Mouse (Mus musculus) embryonic fibroblast, embryonic 13.5 days (primary cell): ENCODE data around the gene Unkl. TPM values are rescaled to one million over a fixed set of nuclear protein-coding genes. Genes with fewer than 3 reads are reported as not detected.

Experiments
- H3K27ac ChIP-seq: 2 replicates; pipeline ENCODE4 v1.5.1; 2012; ENCODE audit warnings: low read length, control low read depth, inconsistent platforms; ENCODE audit not compliant: insufficient read depth
- H3K4me1 ChIP-seq: 2 replicates; pipeline ENCODE4 v1.6.1; 2011; ENCODE audit warnings: low read length; ENCODE audit not compliant: control insufficient read depth, insufficient read depth
- H3K4me3 ChIP-seq: 2 replicates; pipeline ENCODE4 v1.5.1; 2011; ENCODE audit warnings: mild to moderate bottlenecking, control low read depth, low read length; ENCODE audit not compliant: insufficient read depth
- CTCF ChIP-seq: IDR thresholded peaks from 2 replicates; pipeline ENCODE4 v1.5.1; 2011; ENCODE audit warnings: mild to moderate bottlenecking, control low read depth, low read length, moderate library complexity, borderline replicate concordance; ENCODE audit not compliant: insufficient read depth
- POLR2A ChIP-seq: IDR thresholded peaks from 2 replicates; pipeline ENCODE4 v1.6.1; 2011; ENCODE audit warnings: low read depth, mild to moderate bottlenecking, control low read depth, low read length, moderate library complexity
- polyA plus RNA-seq: library from polyadenylated mRNA; stranded (reverse); fragments of >200 nt; gene quantifications from 2 replicates; pipeline ENCODE4 v1.2.4, GENCODE M21; 2011; ENCODE audit warnings: low read depth; ENCODE audit not compliant: missing spikeins, insufficient read length

The Unkl gene
- polyA plus RNA-seq, 1 experiment, result 10.1 TPM

DNA sequence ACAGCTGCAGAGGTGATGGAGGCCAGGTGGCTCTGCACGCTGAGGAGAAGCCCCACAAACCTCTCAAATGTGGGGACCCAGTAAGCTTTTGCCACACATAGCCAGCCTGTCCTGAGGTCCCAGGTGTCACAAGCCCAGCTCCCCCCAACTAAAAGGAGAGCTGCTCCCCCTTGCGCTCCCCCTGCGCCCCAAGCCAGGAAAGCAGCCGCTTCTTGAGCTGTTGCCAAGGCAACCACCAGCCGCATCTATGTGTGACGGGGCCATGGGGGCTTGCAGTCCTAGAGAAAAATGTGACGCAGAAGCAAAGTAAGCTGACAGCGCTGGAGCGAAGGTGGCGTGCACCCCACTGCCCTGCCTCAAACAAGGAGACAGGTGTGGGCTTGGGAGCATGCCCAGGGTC lies 65.6 kb downstream of the Unkl start:
- H3K27ac ChIP-seq, result no peak overlapping the region
- no peaks in the 10 kb centered on the region for H3K4me1 ChIP-seq
- H3K4me3 ChIP-seq, result no peak overlapping the region
- TF ChIP-seq POLR2A (no peak), CTCF (no peak)

DNA sequence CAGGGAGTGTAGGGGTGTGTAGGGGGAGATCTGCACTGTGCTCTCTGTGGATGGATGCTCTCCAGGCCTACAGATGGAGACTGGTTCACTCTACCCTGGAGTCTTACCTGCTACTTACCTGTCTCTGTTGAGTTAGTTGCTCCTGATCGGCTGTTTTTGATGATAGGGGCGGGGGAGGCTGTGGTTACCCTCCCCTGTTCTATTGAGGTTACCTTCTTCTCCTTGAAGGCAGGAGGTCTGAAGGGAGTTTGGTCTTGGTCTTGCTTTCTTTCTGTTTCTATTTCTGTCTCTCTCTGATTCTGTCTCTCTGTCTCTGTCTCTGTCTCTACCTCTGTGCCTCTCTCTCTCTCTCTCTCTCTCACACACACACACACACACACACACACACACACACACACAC lies 66.9 kb downstream of the Unkl start:
- no peaks in the 10 kb centered on the region for H3K4me1 ChIP-seq
- TF ChIP-seq POLR2A (no peak), CTCF (no peak)
- H3K27ac ChIP-seq, result no peak overlapping the region
- H3K4me3 ChIP-seq, result no peak overlapping the region

GRCm38 (mm10) chr17:25256140-25256754 lies 68.0 kb downstream of the Unkl start, which contains the start of gene Baiap3:
TSS of gene Baiap3 (minus strand) at chr17:25256364.
- Histone ChIP-seq H3K27ac (no peak within 1 kb of the TSS), H3K4me3 (no peak within 1 kb of the TSS), H3K4me1 (no peaks in the 10 kb centered on the region)
- TF ChIP-seq POLR2A (no peak), CTCF (no peak)

DNA sequence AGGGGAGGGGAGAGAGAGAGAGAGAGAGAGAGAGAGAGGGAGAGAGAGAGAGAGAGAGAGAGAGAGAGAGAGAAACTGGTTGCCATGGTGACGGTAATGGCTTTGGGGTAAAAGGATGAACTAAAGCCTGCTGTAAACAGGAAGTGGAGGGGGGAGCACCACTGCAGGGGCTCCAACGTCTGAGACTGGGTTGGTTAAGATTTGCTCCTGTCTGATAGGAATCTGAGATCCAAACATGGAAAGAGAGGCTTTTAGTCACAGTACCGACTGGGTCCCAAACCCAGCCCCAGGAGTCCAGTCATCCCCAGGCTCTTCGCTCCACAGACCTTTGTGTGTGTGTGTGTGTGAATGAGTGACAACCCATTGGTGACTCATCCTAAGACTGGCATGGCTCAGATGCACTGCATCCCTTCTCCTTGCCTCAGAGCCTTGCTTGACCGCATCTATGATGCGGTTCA lies 69.6 kb downstream of the Unkl start:
- Histone ChIP-seq H3K27ac (no peak overlapping the region), H3K4me1 (no peaks in the 10 kb centered on the region), H3K4me3 (no peak overlapping the region)
- TF ChIP-seq CTCF, result no peak
- TF ChIP-seq POLR2A, result no peak

- Histone ChIP-seq H3K4me1 (no peaks in the 10 kb centered on the region), H3K27ac (no peak overlapping the region), H3K4me3 (no peak overlapping the region)
- TF ChIP-seq POLR2A, result no peak
- TF ChIP-seq CTCF, result peak; percentile 21; the same call in 1 of the 2 replicates
Measured at GRCm38 (mm10) chr17:25264453-25264852, 76.3 kb downstream of the Unkl start.

DNA sequence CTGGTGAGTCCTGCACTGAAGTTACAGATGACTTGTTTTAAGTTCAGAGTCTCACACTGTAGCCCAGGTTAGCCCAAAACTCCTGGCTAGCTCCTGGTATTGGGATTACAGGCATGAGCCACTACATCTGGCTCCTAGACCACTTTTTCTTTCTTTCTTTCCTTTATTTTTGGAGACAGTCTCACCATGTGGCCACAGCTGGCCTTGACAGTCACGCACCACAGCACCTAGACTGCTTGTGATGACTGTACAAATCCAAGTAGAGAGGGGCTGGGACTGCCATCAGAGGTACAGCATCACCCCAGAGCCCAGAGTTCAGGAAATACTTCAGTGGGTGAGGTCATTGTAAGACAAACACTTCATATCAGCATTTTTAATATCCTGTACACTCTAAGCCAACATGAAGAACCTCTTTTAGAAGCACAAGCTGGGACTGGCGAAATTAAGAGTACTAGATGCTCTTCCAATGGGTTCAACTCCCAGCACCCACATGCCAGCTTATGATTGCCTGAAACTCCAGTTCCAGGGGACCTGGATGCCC lies 82.7 kb downstream of the Unkl start:
- H3K4me3 ChIP-seq, result peak overlapping the region; percentile 16; the same call in 1 of the 2 replicates
- H3K4me1 ChIP-seq, result 0 out of 2 replicates have a peak, but pooled peaks cover 9% of the 10 kb centered on the region
- no peak overlapping the region; the same call in 1 of the 2 replicates for H3K27ac ChIP-seq
- TF ChIP-seq CTCF (no peak), POLR2A (no peak)

DNA sequence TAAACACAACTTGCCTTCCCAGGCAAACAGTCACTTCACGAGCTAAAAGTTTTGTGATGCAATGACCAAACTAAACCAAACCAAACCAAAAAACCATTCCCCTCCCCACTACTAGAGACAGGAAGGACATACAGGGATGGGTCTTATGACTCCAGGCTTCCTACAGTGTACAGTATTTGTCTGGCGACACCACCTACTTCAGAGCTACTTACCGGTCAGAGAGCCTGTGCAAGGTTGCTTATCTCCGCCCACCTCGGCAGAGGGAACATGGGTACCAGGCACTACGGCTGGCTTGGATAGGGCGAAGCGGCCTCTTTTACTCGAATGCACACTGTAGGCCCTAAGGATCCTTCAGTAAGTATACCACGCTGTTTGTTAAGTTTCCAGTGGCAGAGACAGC lies 84.1 kb downstream of the Unkl start:
- TF ChIP-seq POLR2A (no peak), CTCF (no peak)
- Histone ChIP-seq H3K4me1 (0 out of 2 replicates have a peak, but pooled peaks cover 9% of the 10 kb centered on the region), H3K27ac (peak overlapping the region; percentile 39; the same call in 1 of the 2 replicates), H3K4me3 (peak overlapping the region; percentile 92)

GRCm38 (mm10) chr17:25272951-25273705 lies 84.9 kb downstream of the Unkl start:
- Histone ChIP-seq H3K4me1 (0 out of 2 replicates have a peak, but pooled peaks cover 9% of the 10 kb centered on the region), H3K27ac (peak overlapping the region; percentile 98), H3K4me3 (peak overlapping the region; percentile 92)
- TF ChIP-seq POLR2A (peak; percentile 57; the same call in 1 of the 2 replicates), CTCF (no peak)

- Histone ChIP-seq H3K4me1 (0 out of 2 replicates have a peak, but pooled peaks cover 9% of the 10 kb centered on the region), H3K27ac (peak overlapping the region; percentile 98), H3K4me3 (peak overlapping the region; percentile 92)
- peak; percentile 33; the same call in 1 of the 2 replicates for TF ChIP-seq CTCF
- peak; percentile 59 for TF ChIP-seq POLR2A
Measured at GRCm38 (mm10) chr17:25273706-25274501, 85.7 kb downstream of the Unkl start.
